Mouse (Mus musculus) neutrophil, adult 65 days (primary cell): ENCODE measurements around the gene Ube2z. TPM values are rescaled to one million over a fixed set of nuclear protein-coding genes. Genes with fewer than 3 reads are reported as not detected.

Source experiments
- total RNA-seq: library from RNA; stranded (reverse); gene quantifications from 2 replicates; pipeline ENCODE4 v1.2.4, GENCODE M21; 2023

The Ube2z gene
- 33.2 and 47.0 TPM in 2 replicates for total RNA-seq

GRCm38 (mm10) chr11:96065215-96065911, at the start of gene Ube2z:
Ube2z (minus strand) TSS chr11:96065388.

DNA sequence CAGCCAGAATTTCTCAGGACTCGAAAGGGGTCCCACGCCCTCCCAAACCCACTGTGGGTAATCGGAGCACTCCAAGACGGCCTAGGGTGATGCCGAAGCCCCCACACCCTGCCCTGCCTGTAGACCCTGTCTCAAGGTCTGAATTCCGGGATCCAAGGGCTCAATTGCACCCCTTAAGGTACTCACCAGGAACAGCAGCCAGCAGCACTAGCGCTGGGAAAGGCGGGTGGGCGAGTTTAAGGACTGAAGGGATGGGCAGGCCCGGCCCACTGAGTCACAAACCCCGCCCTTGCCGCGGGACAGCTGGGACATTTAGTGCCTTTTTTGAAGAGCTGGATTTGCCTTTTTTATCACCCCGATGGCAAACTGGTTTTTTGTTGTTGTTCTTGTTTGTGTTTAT, 46.6 kb upstream of the Ube2z start, which contains the start of gene Calcoco2:
Calcoco2 (minus strand) TSS at position 214 of the 400 bp plus-strand sequence.

GRCm38 (mm10) chr11:96075509-96076220, 10.5 kb upstream of the Ube2z start, which contains the start of gene Atp5g1:
Atp5g1 (minus strand) TSS chr11:96075670.

DNA sequence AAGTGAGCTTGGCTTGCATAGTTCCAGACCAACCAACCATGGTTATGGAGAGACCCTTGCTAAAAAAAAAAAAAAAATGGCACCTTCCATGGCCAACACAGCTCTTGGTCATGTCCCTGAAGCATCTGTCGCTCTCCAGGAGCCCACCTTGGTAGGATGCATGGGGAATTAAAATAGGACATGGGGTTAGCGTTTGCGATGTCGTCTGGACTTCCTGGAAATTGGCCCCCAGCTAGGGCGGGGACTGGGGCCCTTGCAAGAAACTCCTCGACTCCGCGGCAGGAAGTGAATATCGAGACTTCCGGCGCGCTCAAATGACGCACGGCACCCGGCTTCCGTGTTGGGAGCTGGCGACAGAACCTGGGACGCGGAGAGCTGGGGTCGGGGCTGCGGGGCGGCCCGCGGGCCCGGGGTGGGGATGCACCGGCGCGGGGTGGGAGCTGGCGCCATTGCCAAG, 30.6 kb downstream of the Ube2z start, which contains the start of gene Snf8:
Snf8 (plus strand) TSS at position 290 of the 457 bp plus-strand sequence.

DNA sequence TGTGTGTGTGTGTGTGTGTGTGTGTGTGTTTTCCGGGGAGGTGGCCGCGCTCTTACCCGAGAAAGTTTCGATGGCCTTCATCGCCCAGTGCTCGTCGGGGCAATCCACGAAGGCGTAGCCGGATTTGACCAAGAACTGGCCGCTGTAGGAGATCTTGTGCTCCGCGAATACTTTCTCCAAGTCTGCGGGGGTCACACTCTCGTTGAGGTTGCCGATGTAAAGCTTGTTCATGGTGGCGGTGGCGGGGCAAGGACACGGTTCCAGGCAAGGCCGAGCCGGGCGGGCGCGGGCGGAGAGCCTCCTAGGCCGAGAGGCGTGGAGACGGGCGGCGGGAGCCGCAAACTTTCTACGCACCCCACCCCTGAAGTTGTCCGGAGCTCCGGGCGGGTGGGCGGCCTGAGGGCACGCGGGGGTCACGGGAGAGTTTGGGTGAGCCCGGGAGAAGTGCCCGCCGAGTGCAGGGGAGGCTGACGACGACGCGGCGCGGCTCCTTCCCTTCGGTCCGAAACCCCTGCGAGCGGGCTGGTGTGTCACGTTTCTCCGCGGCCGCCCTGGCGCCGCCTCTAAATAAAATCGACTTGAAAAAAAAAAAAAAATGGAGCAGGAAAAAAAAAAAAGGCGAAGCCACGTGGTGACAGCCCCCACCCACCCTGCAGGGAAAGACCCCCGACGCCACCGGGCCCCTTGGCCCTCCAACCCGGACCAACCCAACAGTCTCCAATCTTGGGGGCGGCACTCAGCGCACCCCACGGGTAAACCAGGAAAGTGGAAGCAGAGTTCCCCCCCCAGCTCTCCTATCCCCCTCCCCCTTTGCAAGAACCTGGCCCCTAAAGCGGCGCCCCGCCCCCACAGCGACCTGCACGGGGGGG, 59.6 kb downstream of the Ube2z start, which contains the start of gene Igf2bp1:
Igf2bp1 (minus strand) TSS at position 538 of the 869 bp plus-strand sequence.

Other genes starting within 250 kb of the Ube2z start
- gene Phospho1, start 240.9 kb downstream of the Ube2z start, total RNA-seq, result 200 and 210 TPM in 2 replicates
- gene Gngt2, start 228.2 kb downstream of the Ube2z start, total RNA-seq, result 16.3 and 25.1 TPM in 2 replicates
- 6.3 and 12.1 TPM in 2 replicates for gene Abi3, start 222.9 kb downstream of the Ube2z start, total RNA-seq
- not detected in 2 replicates for gene B4galnt2, start 150.5 kb downstream of the Ube2z start, total RNA-seq
- not detected in 2 replicates for gene Igf2bp1, start 59.4 kb downstream of the Ube2z start, total RNA-seq
- gene Gip, start 40.8 kb downstream of the Ube2z start, total RNA-seq, result not detected in 2 replicates
- gene Snf8, start 30.5 kb downstream of the Ube2z start, total RNA-seq, result 60.6 and 64.6 TPM in 2 replicates
- gene Atp5g1, start 10.3 kb upstream of the Ube2z start, total RNA-seq, result 55.7 and 68.4 TPM in 2 replicates
- not detected in 2 replicates for gene Calcoco2, start 46.6 kb upstream of the Ube2z start, total RNA-seq
- not detected in 2 replicates for gene Ttll6, start 68.4 kb upstream of the Ube2z start, total RNA-seq
- not detected in 2 replicates for gene Hoxb13, start 128.9 kb upstream of the Ube2z start, total RNA-seq
- not detected in 2 replicates for gene Hoxb9, start 206.1 kb upstream of the Ube2z start, total RNA-seq
- gene Hoxb8, start 216.5 kb upstream of the Ube2z start, total RNA-seq, result not detected in 2 replicates
- not detected in 2 replicates for gene Hoxb7, start 221.2 kb upstream of the Ube2z start, total RNA-seq
- not detected in 2 replicates for gene Hoxb6, start 227.1 kb upstream of the Ube2z start, total RNA-seq
- not detected in 2 replicates for gene Hoxb5, start 237.9 kb upstream of the Ube2z start, total RNA-seq